Mouse (Mus musculus) erythroblast, embryonic 14.5 days (primary cell): ENCODE data around the gene Hist1h1d. TPM values are rescaled to one million over a fixed set of nuclear protein-coding genes. Genes with fewer than 3 reads are reported as not detected.
"Not testable (repeated sequence)": the region's sequence is repeated elsewhere in the genome, so short reads cannot be mapped to it uniquely, and the experiment has no call there.

Experiments used
- H3K27me3 ChIP-seq: 2 replicates; pipeline ENCODE4 v1.6.1; 2012; ENCODE audit warnings: inconsistent platforms; ENCODE audit not compliant: control insufficient read depth
- H3K36me3 ChIP-seq: 2 replicates; pipeline ENCODE4 v1.6.1; 2012; ENCODE audit warnings: mild to moderate bottlenecking, inconsistent platforms; ENCODE audit not compliant: control insufficient read depth
- H3K4me1 ChIP-seq: 2 replicates; pipeline ENCODE4 v1.6.1; 2012; ENCODE audit warnings: inconsistent platforms; ENCODE audit not compliant: control insufficient read depth
- H3K4me3 ChIP-seq: replicated peaks from 2 replicates; pipeline ENCODE3; 2012; ENCODE audit warnings: moderate library complexity, mild to moderate bottlenecking, inconsistent platforms
- H3K9me3 ChIP-seq: 2 replicates; pipeline ENCODE4 v1.6.1; 2012; ENCODE audit warnings: low read length, inconsistent platforms, mixed read lengths; ENCODE audit not compliant: control insufficient read depth
- GATA1 ChIP-seq: IDR thresholded peaks from 2 replicates; pipeline ENCODE4 v1.6.1; 2012; ENCODE audit warnings: low read length, inconsistent platforms, mixed read lengths
- TAL1 ChIP-seq: IDR thresholded peaks from 3 replicates; pipeline ENCODE4 v1.6.1; 2012; ENCODE audit warnings: low read length, inconsistent platforms, mixed read lengths
- polyA plus RNA-seq: library from polyadenylated mRNA; stranded (reverse); fragments of >175 nt; gene quantifications from 2 replicates; pipeline ENCODE4 v1.2.3, GENCODE M21; 2012

Hist1h1d gene
- polyA plus RNA-seq, 1 experiment, result 0.95 TPM

DNA sequence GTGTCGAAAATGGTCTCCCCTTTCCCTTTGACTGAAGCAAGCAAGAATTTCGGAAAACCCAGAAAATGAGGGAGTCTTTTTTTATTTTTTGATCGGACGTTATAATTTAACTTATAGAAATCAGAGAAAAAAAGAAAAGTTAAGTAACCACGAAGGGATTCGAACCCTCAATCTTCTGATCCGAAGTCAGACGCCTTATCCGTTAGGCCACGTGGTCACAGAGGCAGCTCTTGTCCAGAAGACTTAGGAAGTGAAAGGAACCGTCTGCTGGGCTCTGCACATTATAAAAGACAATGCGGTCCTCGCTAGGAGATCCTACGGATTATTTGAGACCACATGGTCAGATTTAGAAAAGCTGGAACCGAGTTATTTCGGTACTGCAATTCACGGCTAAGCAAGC is 26.8 kb upstream of the Hist1h1d start:
- TF ChIP-seq GATA1 (no peak), TAL1 (no peak)
- Histone ChIP-seq H3K9me3 (no peaks in the 10 kb centered on the region), H3K36me3 (no peaks in the 10 kb centered on the region), H3K4me1 (peaks cover 51% of the 10 kb centered on the region), H3K27me3 (no peaks in the 10 kb centered on the region), H3K4me3 (peak overlapping the region; percentile 59)

DNA sequence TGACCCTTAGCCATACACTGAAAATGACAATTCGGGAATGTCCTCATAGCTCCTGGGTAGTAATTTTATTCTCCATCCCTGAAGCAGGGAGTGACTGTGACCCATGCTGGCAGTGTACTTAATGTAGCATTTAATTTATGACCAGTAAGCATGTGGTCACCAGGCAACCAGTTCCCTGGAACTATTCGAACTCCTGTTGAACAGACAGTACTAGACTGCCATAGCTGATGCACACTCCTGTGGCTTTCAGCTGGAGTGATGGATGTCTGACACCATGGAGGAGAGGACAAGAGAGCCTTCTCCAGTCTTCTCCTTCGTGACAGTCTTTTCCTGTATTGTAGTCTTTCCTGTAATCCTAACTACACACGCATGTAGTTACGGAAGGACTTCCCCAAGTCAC is 24.1 kb upstream of the Hist1h1d start:
- TF ChIP-seq TAL1 (no peak), GATA1 (no peak)
- H3K4me1 ChIP-seq, result peaks cover 59% of the 10 kb centered on the region

GRCm38 (mm10) chr13:23529480-23530165 is 23.4 kb upstream of the Hist1h1d start:
- Histone ChIP-seq H3K4me3 (peak overlapping the region; percentile 80), H3K9me3 (no peaks in the 10 kb centered on the region), H3K27me3 (no peaks in the 10 kb centered on the region), H3K36me3 (no peaks in the 10 kb centered on the region), H3K4me1 (peaks cover 55% of the 10 kb centered on the region)
- no peak for TF ChIP-seq GATA1
- TF ChIP-seq TAL1, result no peak

More for the DNA sequence above, 24.1 kb upstream of the Hist1h1d start:
- peak overlapping the region; percentile 24 for H3K4me3 ChIP-seq
- no peaks in the 10 kb centered on the region for H3K36me3 ChIP-seq
- no peaks in the 10 kb centered on the region for H3K27me3 ChIP-seq
- no peaks in the 10 kb centered on the region for H3K9me3 ChIP-seq

- no peaks in the 10 kb centered on the region for H3K9me3 ChIP-seq
- no peak for TF ChIP-seq TAL1
- TF ChIP-seq GATA1, result no peak
- H3K27me3 ChIP-seq, result no peaks in the 10 kb centered on the region
- peak overlapping the region; percentile 80 for H3K4me3 ChIP-seq
- peaks cover 50% of the 10 kb centered on the region for H3K4me1 ChIP-seq
- H3K36me3 ChIP-seq, result no peaks in the 10 kb centered on the region
Measured at GRCm38 (mm10) chr13:23530181-23530900, 22.7 kb upstream of the Hist1h1d start.

DNA sequence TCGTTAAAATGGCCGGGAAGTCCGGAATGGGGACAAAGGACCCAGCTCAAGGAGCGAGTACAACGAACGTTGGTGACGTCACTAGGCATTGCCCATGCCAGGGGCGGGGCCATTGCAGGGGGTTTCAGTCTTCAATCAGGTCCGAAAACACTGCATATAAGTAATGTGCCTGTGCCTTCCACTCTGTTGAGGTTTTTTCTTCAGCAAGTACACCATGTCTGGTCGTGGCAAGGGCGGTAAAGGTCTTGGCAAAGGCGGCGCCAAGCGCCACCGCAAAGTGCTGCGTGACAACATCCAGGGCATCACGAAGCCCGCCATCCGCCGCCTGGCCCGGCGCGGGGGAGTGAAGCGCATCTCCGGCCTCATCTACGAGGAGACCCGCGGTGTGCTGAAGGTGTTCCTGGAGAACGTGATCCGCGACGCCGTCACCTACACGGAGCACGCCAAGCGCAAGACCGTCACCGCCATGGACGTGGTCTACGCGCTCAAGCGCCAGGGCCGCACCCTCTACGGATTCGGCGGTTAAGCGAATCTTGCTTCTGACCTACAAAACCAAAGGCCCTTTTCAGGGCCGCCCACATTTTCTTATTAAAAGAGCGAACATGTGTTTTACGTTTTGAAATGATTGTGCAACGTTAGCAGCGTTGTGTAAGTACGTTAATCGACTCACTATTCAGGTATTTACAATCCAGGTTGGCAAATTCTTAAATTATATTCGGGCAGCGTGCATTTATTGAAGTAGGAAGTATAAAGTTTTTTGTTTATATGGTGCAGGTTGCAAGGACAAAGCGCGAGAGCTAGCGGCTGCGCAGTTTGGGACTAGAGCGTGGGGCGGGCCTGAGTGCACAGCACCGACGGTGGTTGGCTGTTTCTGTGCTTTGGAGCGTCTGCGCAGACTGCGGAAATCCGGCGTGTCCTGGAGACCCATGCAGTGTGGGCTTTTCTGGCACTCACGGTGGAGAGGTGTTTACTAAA is 21.9 kb upstream of the Hist1h1d start, which contains the start of gene Hist1h4h:
Gene Hist1h4h (plus strand): TSS at position 150 of the 975 bp plus-strand sequence.
- TF ChIP-seq GATA1 (no peak), TAL1 (no peak)
- Histone ChIP-seq H3K4me3 (peak within 1 kb of the TSS; percentile 80), H3K4me1 (peaks cover 43% of the 10 kb centered on the region)

DNA sequence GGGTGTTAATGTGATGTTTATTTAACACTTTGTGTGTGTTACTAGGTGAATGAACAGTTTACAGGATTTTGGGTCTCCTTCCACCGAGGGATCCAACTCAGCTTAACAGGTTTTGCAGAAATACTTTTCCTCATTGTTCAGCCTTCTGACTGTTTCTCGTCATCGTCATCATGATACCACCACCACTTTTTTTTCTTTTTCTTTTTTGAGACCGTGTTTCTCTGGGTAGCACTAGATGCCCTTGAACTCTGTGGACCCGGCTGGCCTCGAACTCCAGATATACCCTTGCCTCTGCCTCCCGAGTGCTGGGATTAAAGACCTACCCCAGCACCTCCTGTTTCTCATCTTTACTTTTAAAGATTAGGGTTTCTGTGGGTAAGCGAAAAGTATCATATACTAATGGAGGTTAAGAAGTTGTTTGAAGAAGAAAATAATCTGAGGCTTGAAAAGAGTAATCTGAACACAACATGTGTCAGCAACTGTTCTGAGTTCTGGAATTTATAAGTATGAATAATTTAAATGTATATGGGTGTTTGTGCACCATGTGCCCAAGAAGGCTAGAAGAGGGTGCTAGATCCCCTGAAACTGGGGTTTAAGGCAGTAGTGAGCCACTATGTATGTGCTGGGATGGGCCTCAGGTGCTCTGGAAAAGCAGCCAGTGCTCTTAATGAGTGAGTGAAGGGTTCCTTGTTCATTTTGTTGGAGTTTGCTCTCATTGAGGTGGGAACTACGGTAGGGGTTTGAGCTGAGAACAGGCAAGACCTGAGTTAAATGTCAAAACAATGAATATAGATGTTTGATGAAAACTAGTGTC is 20.6 kb upstream of the Hist1h1d start:
- Histone ChIP-seq H3K4me1 (peaks cover 43% of the 10 kb centered on the region), H3K36me3 (peaks cover 7% of the 10 kb centered on the region), H3K27me3 (no peaks in the 10 kb centered on the region), H3K4me3 (peak overlapping the region; percentile 80), H3K9me3 (no peaks in the 10 kb centered on the region)
- no peak for TF ChIP-seq TAL1
- no peak for TF ChIP-seq GATA1

More for the DNA sequence above, 21.9 kb upstream of the Hist1h1d start, which contains the start of gene Hist1h4h:
- no peaks in the 10 kb centered on the region for H3K36me3 ChIP-seq
- H3K9me3 ChIP-seq, result no peaks in the 10 kb centered on the region
- no peaks in the 10 kb centered on the region for H3K27me3 ChIP-seq

DNA sequence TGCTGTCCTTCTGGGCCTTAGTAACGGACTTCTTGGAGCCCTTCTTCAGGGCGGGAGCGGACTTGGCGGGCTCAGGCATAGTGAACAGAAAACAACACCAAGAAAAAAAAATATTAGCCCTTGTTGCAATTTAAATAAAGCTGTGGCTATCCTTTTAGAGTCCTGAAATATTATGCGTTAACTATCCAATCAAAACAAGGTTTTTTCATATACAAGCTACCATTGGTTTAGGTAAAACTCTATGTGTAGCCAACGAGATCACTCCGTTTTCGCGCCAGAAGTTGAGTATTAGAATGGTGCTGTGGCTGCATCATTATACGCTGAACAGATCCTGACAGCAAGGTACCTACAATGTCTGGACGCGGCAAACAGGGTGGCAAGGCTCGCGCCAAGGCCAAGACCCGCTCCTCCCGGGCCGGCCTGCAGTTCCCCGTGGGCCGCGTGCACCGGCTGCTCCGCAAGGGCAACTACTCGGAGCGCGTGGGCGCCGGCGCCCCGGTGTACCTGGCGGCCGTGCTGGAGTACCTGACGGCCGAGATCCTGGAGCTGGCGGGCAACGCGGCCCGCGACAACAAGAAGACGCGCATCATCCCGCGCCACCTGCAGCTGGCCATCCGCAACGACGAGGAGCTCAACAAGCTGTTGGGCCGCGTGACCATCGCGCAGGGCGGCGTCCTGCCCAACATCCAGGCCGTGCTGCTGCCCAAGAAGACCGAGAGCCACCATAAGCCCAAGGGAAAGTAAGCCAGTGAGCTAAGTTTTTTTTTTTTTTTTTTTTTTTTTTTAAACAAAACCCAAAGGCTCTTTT is 19.3 kb upstream of the Hist1h1d start, which contains the start of gene Hist1h2af:
Gene Hist1h2af (plus strand): TSS at position 347 of the 808 bp plus-strand sequence.
- peaks cover 18% of the 10 kb centered on the region for H3K36me3 ChIP-seq
- peak within 1 kb of the TSS; percentile 82 for H3K4me3 ChIP-seq
- H3K27me3 ChIP-seq, H3K9me3 ChIP-seq: not testable (repeated sequence)
- H3K4me1 ChIP-seq, result peaks cover 53% of the 10 kb centered on the region
